Comparison of ENCODE assay signal across 11 mouse cellular contexts in the genomic region with DNA sequence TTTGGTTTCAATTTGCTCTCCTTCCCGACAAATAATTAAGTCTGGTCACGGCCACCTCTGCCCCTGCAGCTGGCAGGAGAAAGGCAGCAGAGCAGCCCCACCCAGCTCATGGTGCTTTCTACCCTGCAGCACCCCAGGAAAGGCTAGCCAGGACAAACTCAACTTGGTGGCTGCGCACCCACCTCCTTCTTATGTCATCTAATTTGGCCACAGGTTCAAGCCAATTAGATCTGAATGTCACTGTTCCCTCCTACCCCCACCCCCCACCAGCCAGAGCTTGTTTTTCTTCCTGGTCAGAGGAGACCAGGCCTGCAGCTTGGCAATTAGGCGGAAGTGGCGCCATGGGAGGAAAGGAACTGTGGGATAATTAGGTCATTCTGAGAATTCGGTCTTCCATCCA.
DNase-seq lines count a peak whose midpoint lies in the region; ATAC-seq and TF ChIP-seq lines count a peak whose summit lies in the region.
"Had no signal": no experiment of that assay in that cellular context is flagged by ENCODE, and none has a peak within 500 bp of the region (broad histone marks: within the 10 kb centered on the region; RNA-seq: fewer than 3 reads in every experiment).

No protein-coding gene starts in this region.

- H3K9ac ChIP-seq in lung, embryonic 14.5 days = no peak overlapping the region
- H3K9ac ChIP-seq in embryonic facial prominence, embryonic 13.5 days = no peak overlapping the region
- H3K9ac ChIP-seq in hindbrain, embryonic 15.5 days = no peak overlapping the region
- no peak overlapping the region for H3K9ac ChIP-seq in neural tube, embryonic 12.5 days
- H3K9ac ChIP-seq: liver, embryonic 13.5 days had no signal

- H3K9me3 ChIP-seq in lung, embryonic 14.5 days (ENCODE audit: low read depth, low read length) = 0 out of 2 replicates have a peak, but pooled peaks cover 2% of the 10 kb centered on the region
- H3K9me3 ChIP-seq in embryonic facial prominence, embryonic 13.5 days = 0 out of 2 replicates have a peak, but pooled peaks cover 3% of the 10 kb centered on the region
- no peaks in the 10 kb centered on the region for H3K9me3 ChIP-seq in hindbrain, embryonic 15.5 days
- H3K9me3 ChIP-seq in neural tube, embryonic 12.5 days = no peaks in the 10 kb centered on the region

- H3K4me1 ChIP-seq in lung, embryonic 14.5 days (ENCODE audit: insufficient read depth) = no peaks in the 10 kb centered on the region
- peaks cover 19% of the 10 kb centered on the region for H3K4me1 ChIP-seq in embryonic facial prominence, embryonic 13.5 days
- peaks cover 10% of the 10 kb centered on the region for H3K4me1 ChIP-seq in hindbrain, embryonic 15.5 days (replicated peaks)
- peaks cover 4% of the 10 kb centered on the region; the same call in 1 of the 2 replicates for H3K4me1 ChIP-seq in neural tube, embryonic 12.5 days
- H3K4me1 ChIP-seq: liver, embryonic 13.5 days had no signal

- 0 out of 2 replicates have a peak overlapping the region, but pooled peaks have one; percentile 10 for H3K4me2 ChIP-seq in lung, embryonic 14.5 days
- peak overlapping the region; percentile 48 for H3K4me2 ChIP-seq in embryonic facial prominence, embryonic 13.5 days
- no peak overlapping the region for H3K4me2 ChIP-seq in hindbrain, embryonic 15.5 days
- H3K4me2 ChIP-seq in neural tube, embryonic 12.5 days (replicated peaks) = no peak overlapping the region
- H3K4me2 ChIP-seq: liver, embryonic 13.5 days had no signal

- no peak for TF ChIP-seq CTCF in lung, embryonic 14.5 days (IDR thresholded peaks at IDR 0.05; ENCODE audit: low read depth)

- no peaks in the 10 kb centered on the region for H3K27me3 ChIP-seq in lung, embryonic 14.5 days (ENCODE audit: insufficient read depth, low read length)
- H3K27me3 ChIP-seq in embryonic facial prominence, embryonic 13.5 days = no peaks in the 10 kb centered on the region
- H3K27me3 ChIP-seq in hindbrain, embryonic 15.5 days = no peaks in the 10 kb centered on the region
- no peaks in the 10 kb centered on the region for H3K27me3 ChIP-seq in neural tube, embryonic 12.5 days (replicated peaks)
- H3K27me3 ChIP-seq: liver, embryonic 13.5 days had no signal

- ATAC-seq in lung, embryonic 14.5 days (ENCODE audit: insufficient read depth) = no peak
- ATAC-seq in embryonic facial prominence, embryonic 13.5 days (ENCODE audit: insufficient number of reproducible peaks, insufficient read depth, low FRiP score, low TSS enrichment, low read depth) = no peak
- no peak for ATAC-seq in hindbrain, embryonic 15.5 days (ENCODE audit: low FRiP score, low read depth)
- ATAC-seq in neural tube, embryonic 12.5 days (ENCODE audit: low FRiP score, low read depth) = peak; percentile 44; the same call in 1 of the 2 replicates
- ATAC-seq in megakaryocyte, adult 5-6 weeks (ENCODE audit: poor library complexity, severe bottlenecking) = no peak

- 71% methylated on average over 6 of the region's 6 CpGs for WGBS in lung, embryonic 14.5 days
- WGBS in embryonic facial prominence, embryonic 13.5 days = 41% methylated on average over 6 of the region's 6 CpGs
- WGBS in hindbrain, embryonic 15.5 days = 53% methylated on average over 6 of the region's 6 CpGs
- 64% methylated on average over 6 of the region's 6 CpGs for WGBS in neural tube, embryonic 12.5 days

- H3K27ac ChIP-seq in lung, embryonic 14.5 days (ENCODE audit: low read depth) = peak overlapping the region; percentile 24; the same call in 1 of the 2 replicates
- peak overlapping the region; percentile 74 for H3K27ac ChIP-seq in embryonic facial prominence, embryonic 13.5 days
- H3K27ac ChIP-seq in hindbrain, embryonic 15.5 days (replicated peaks) = peak overlapping the region; percentile 45; the same call in 1 of the 2 replicates
- no peak overlapping the region for H3K27ac ChIP-seq in neural tube, embryonic 12.5 days
- H3K27ac ChIP-seq: liver, embryonic 13.5 days had no signal

- no peak for DNase-seq in lung, embryonic 14.5 days
- DNase-seq in lung, postnatal 25 days (ENCODE audit: low spot score) = no peak
- no peak for DNase-seq in heart, adult 8-10 months (ENCODE audit: low spot score)
- DNase-seq: cerebellum, adult 2 months; heart, postnatal 14 days; liver, embryonic 13.5 days; thymus, postnatal 25 days had no signal

- H3K36me3 ChIP-seq in lung, embryonic 14.5 days (ENCODE audit: insufficient read depth) = no peaks in the 10 kb centered on the region; the same call in 1 of the 2 replicates
- H3K36me3 ChIP-seq in embryonic facial prominence, embryonic 13.5 days = 0 out of 2 replicates have a peak, but pooled peaks cover 9% of the 10 kb centered on the region
- H3K36me3 ChIP-seq in hindbrain, embryonic 15.5 days = no peaks in the 10 kb centered on the region
- H3K36me3 ChIP-seq in neural tube, embryonic 12.5 days = no peaks in the 10 kb centered on the region

- H3K4me3 ChIP-seq in lung, embryonic 14.5 days (ENCODE audit: low read depth, low read length) = no peak overlapping the region
- no peak overlapping the region for H3K4me3 ChIP-seq in embryonic facial prominence, embryonic 13.5 days
- H3K4me3 ChIP-seq in hindbrain, embryonic 15.5 days = no peak overlapping the region
- no peak overlapping the region for H3K4me3 ChIP-seq in neural tube, embryonic 12.5 days
- H3K4me3 ChIP-seq: liver, embryonic 13.5 days had no signal

Comparison
In these comparisons a context has a peak if more than half of its experiments do, and no peak if none do; other contexts are left out.
1. H3K4me2 ChIP-seq: peak in lung, embryonic 14.5 days (single experiment) and embryonic facial prominence, embryonic 13.5 days (single experiment); none in hindbrain, embryonic 15.5 days (single experiment) and neural tube, embryonic 12.5 days (single experiment).